Mouse (Mus musculus) liver, adult 2 months (tissue): ENCODE data around the gene Fkbp11.

Source experiments
- CTCF ChIP-seq: fragments of 200-500 bp; IDR thresholded peaks from 2 replicates; pipeline ENCODE4 v1.5.1; 2011; ENCODE audit warnings: low read depth, low read length, control low read depth
- POLR2A ChIP-seq: fragments of 200-500 bp; IDR thresholded peaks from 2 replicates; pipeline ENCODE4 v1.6.1; 2011; ENCODE audit warnings: low read length, control low read depth; ENCODE audit not compliant: insufficient read depth; ENCODE audit errors: extremely low read depth

DNA sequence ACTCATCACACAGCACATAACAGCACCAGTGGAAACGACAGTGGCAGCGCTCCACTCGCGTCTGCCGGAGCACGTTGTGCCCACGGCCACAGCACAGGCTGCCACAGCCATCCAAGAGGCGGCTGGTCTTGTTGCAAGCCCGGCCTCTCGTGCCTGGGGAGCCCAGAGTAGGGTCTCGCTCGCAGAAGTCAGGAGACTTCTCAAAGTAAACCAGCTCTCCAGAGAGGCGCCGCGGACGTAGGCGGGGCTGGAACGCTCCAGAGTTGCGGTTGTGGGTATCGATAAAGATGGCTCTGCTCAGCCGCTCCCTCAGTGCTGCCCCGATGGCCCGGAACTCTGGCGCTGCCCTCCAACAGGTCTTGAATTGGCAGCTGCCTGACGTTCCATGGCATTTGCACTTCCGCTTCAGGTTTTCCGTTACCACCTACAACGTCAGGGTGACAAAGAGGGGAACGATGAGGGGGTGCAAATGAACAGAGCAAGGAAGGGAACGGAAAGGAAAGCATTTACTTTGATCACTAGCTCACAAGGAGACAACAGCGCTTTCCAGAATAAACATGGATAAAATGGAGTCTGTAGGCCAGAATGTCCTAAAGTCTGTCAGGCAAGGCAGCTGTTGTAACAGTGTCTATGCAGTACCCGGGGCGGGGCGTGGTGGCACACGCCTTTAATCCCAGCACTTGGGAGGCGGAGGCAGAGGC lies 44.7 kb upstream of the Fkbp11 start:
- TF ChIP-seq CTCF (no peak), POLR2A (no peak)
